Mouse (Mus musculus): ENCODE measurements around the gene Lag3. TPM values are rescaled to one million over a fixed set of nuclear protein-coding genes. Genes with fewer than 3 reads are reported as not detected.

Gene Lag3
- polyA plus RNA-seq, 1 experiment from 2014 or later, result 0.93 TPM

DNA sequence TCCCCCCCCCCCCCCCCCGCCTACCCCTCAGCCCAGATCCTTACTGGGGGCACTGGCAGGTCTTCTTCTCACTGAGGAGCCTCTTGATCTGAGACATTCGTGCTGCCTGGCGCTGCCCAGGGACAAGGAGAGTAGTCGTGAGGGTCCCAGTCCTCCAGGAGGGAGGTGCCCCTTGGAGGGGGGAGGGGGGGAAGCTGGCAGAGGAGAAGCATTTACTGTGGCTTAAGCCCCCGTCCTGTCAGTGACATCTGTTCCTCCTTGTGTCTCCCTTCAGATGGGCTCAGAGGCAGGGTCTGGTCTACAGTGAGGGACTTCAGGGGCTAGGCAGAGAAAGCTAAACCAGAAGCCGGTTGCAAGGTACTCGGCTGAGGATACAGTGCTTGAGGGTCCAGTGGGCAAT lies 44.9 kb downstream of the Lag3 start:
- ATAC-seq (ENCODE audit: low FRiP score, low TSS enrichment), result no peak
- TF ChIP-seq CTCF (IDR thresholded peaks at IDR 0.05; ENCODE audit: low read depth) (no peak), EP300 (optimal IDR thresholded peaks at IDR 0.05) (no peak)

GRCm38 (mm10) chr6:124865766-124866362 lies 45.6 kb downstream of the Lag3 start:
- ATAC-seq (ENCODE audit: low FRiP score, low TSS enrichment) (no peak), DNase-seq (ENCODE audit: low spot score) (no peak)
- H3K9ac ChIP-seq (ENCODE audit: low read length), result no peak overlapping the region
- TF ChIP-seq CTCF (IDR thresholded peaks at IDR 0.05; ENCODE audit: low read depth), result no peak
- TF ChIP-seq EP300 (optimal IDR thresholded peaks at IDR 0.05), result no peak
- no peaks in the 10 kb centered on the region for H3K9me3 ChIP-seq (ENCODE audit: control insufficient read depth, low read length)
- 55% methylated on average over 18 of the region's 18 CpGs for whole genome bisulfite sequencing
- H3K4me2 ChIP-seq (replicated peaks; ENCODE audit: low read depth), result no peak overlapping the region
- no peaks in the 10 kb centered on the region; the same call in 1 of the 2 replicates for H3K27me3 ChIP-seq (ENCODE audit: control insufficient read depth, insufficient read depth, low read length)
- no peaks in the 10 kb centered on the region for H3K36me3 ChIP-seq (ENCODE audit: control insufficient read depth, insufficient read depth, low read length)
- no peak overlapping the region for H3K4me3 ChIP-seq (ENCODE audit: low read depth, low read length)
- H3K27ac ChIP-seq (replicated peaks), result no peak overlapping the region
- no peaks in the 10 kb centered on the region for H3K4me1 ChIP-seq (replicated peaks; ENCODE audit: control insufficient read depth, insufficient read depth)

More for the DNA sequence above, 44.9 kb downstream of the Lag3 start:
- Histone ChIP-seq H3K36me3 (ENCODE audit: control insufficient read depth, insufficient read depth, low read length) (no peaks in the 10 kb centered on the region), H3K4me2 (replicated peaks; ENCODE audit: low read depth) (no peak overlapping the region), H3K27ac (replicated peaks) (no peak overlapping the region), H3K9ac (ENCODE audit: low read length) (no peak overlapping the region), H3K9me3 (ENCODE audit: control insufficient read depth, low read length) (no peaks in the 10 kb centered on the region), H3K27me3 (ENCODE audit: control insufficient read depth, insufficient read depth, low read length) (no peaks in the 10 kb centered on the region; the same call in 1 of the 2 replicates), H3K4me1 (replicated peaks; ENCODE audit: control insufficient read depth, insufficient read depth) (no peaks in the 10 kb centered on the region), H3K4me3 (ENCODE audit: low read depth, low read length) (no peak overlapping the region)
- no peak for DNase-seq (ENCODE audit: low spot score)
- 67% methylated on average over 6 of the region's 7 CpGs for WGBS

DNA sequence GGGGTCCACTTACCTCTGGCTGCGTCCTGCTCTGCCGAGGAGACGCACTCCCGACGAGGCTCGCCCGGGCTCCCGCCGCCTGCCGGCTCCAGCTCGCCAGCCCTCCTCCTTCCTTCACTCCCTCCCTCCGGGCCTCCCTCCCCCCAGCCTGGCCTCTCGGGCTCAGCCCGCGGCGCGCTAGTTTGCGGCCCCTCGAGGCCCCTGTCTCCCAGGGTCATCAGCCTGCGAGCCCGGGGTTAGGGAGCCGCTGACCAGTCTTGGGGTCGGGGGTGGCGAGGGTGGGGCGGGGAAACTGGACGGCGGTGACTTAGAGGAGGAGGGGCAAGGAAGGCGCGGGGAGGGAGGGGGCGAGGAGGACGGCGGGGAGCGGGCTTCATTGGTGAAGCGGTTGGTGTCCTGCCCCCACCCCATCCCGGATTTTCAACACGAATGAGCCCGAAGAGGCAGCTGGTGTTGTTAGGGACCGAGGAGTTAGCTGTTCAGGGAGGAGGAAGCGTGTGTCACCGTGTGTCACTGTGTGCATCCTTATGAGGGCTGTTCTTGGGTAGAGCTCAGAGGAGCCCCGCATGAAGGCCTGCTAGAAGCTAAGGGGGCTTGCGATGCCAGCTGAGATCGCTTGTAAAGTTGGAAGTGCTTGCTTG lies 47.7 kb downstream of the Lag3 start, which contains the start of gene Gpr162:
Gpr162 (minus strand) TSS at position 326 of the 641 bp plus-strand sequence.
- DNase-seq (ENCODE audit: low spot score) (peak; percentile 82), ATAC-seq (ENCODE audit: low FRiP score, low TSS enrichment) (peak; percentile 75)
- Histone ChIP-seq H3K27me3 (ENCODE audit: control insufficient read depth, insufficient read depth, low read length) (no peaks in the 10 kb centered on the region; the same call in 1 of the 2 replicates), H3K27ac (replicated peaks) (no peak within 1 kb of the TSS), H3K4me3 (ENCODE audit: low read depth, low read length) (peak within 1 kb of the TSS; percentile 45), H3K4me1 (replicated peaks; ENCODE audit: control insufficient read depth, insufficient read depth) (no peaks in the 10 kb centered on the region), H3K9ac (ENCODE audit: low read length) (peak within 1 kb of the TSS; percentile 64), H3K4me2 (replicated peaks; ENCODE audit: low read depth) (peak within 1 kb of the TSS; percentile 93), H3K9me3 (ENCODE audit: control insufficient read depth, low read length) (no peaks in the 10 kb centered on the region), H3K36me3 (ENCODE audit: control insufficient read depth, insufficient read depth, low read length) (no peaks in the 10 kb centered on the region)
- 2% methylated on average over 32 of the region's 43 CpGs for WGBS
- peak; percentile 22; the same call in 1 of the 2 replicates for TF ChIP-seq CTCF (IDR thresholded peaks at IDR 0.05; ENCODE audit: low read depth)
- TF ChIP-seq EP300 (optimal IDR thresholded peaks at IDR 0.05), result no peak

- no peak for TF ChIP-seq EP300 (optimal IDR thresholded peaks at IDR 0.05)
- Histone ChIP-seq H3K4me1 (replicated peaks; ENCODE audit: control insufficient read depth, insufficient read depth) (no peaks in the 10 kb centered on the region), H3K4me3 (ENCODE audit: low read depth, low read length) (peak overlapping the region; percentile 45), H3K27me3 (ENCODE audit: control insufficient read depth, insufficient read depth, low read length) (no peaks in the 10 kb centered on the region; the same call in 1 of the 2 replicates), H3K4me2 (replicated peaks; ENCODE audit: low read depth) (peak overlapping the region; percentile 93), H3K36me3 (ENCODE audit: control insufficient read depth, insufficient read depth, low read length) (no peaks in the 10 kb centered on the region), H3K9me3 (ENCODE audit: control insufficient read depth, low read length) (no peaks in the 10 kb centered on the region), H3K27ac (replicated peaks) (no peak overlapping the region), H3K9ac (ENCODE audit: low read length) (peak overlapping the region; percentile 64; the same call in 1 of the 2 replicates)
- ATAC-seq (ENCODE audit: low FRiP score, low TSS enrichment) (no peak; the same call in 1 of the 2 replicates), DNase-seq (ENCODE audit: low spot score) (no peak)
- 0% methylated on average over 6 of the region's 16 CpGs for WGBS
Measured at GRCm38 (mm10) chr6:124863125-124863657, 48.3 kb downstream of the Lag3 start.

DNA sequence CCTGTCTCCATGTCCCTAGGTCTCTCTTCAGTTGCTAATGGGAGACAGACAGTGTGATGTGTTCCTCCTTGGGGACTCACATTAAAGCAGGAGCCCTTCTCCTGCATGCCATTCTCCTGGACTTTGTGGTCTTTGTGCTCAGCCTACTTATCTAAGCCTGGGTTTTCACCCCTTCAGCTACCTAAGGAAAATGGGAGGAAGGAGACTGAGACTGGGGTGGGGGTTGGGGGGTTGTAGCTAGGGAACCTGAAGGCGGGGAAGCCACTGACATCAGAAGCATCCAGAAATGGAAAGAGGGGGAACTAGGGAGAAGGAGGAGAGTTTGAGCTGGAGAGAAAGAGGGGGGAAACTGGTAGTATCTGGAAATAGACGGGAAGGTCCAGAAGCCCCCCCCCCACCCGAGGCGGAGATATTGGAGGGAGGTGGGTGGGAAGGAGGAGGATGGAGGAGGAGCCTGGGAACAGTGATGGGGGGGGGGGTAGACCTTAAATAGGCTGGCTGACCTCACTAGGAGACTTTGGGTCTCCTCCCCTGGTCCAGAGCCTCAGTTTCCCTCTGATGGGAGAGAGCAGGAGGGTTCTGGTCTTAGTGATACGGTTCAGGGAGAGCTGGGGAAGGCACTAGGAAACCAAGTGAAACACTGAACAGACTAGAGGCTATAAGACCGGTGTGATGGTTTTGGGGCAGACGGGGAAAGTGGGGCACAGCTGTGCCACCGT lies 48.9 kb downstream of the Lag3 start:
- DNase-seq (ENCODE audit: low spot score), result no peak
- Histone ChIP-seq H3K27me3 (ENCODE audit: control insufficient read depth, insufficient read depth, low read length) (no peaks in the 10 kb centered on the region; the same call in 1 of the 2 replicates), H3K4me2 (replicated peaks; ENCODE audit: low read depth) (peak overlapping the region; percentile 93), H3K4me1 (replicated peaks; ENCODE audit: control insufficient read depth, insufficient read depth) (no peaks in the 10 kb centered on the region), H3K4me3 (ENCODE audit: low read depth, low read length) (no peak overlapping the region), H3K9me3 (ENCODE audit: control insufficient read depth, low read length) (no peaks in the 10 kb centered on the region), H3K9ac (ENCODE audit: low read length) (no peak overlapping the region), H3K36me3 (ENCODE audit: control insufficient read depth, insufficient read depth, low read length) (no peaks in the 10 kb centered on the region), H3K27ac (replicated peaks) (no peak overlapping the region)
- TF ChIP-seq EP300 (optimal IDR thresholded peaks at IDR 0.05) (no peak), CTCF (IDR thresholded peaks at IDR 0.05; ENCODE audit: low read depth) (no peak)
- WGBS, result 16% methylated on average over 8 of the region's 8 CpGs
- no peak for ATAC-seq (ENCODE audit: low FRiP score, low TSS enrichment)
